Mouse (Mus musculus) hindlimb bud, embryonic 11.5 days (tissue): ENCODE data around the gene Gm5269.

Experiments
- DNase-seq: peaks from one replicate; pipeline ENCODE4 v3.0.0-alpha.2; 2012; ENCODE audit warnings: low read depth, low spot score; ENCODE audit errors: extremely low spot score

The Gm5269 gene

GRCm38 (mm10) chr1:45890173-45890572 lies at the start of gene Gm5269:
Gene Gm5269, minus strand, starts transcription at chr1:45890273.
- DNase-seq = no peak

- DNase-seq = no peak
Observed at GRCm38 (mm10) chr1:45931127-45931526, 41.1 kb upstream of the Gm5269 start.

GRCm38 (mm10) chr1:45926911-45927310 lies 36.8 kb upstream of the Gm5269 start:
- DNase-seq = no peak

- DNase-seq = no peak
Observed at GRCm38 (mm10) chr1:45926393-45926763, 36.3 kb upstream of the Gm5269 start, which contains the start of gene Slc40a1. Gene Slc40a1, minus strand, starts transcription at chr1:45926523.

GRCm38 (mm10) chr1:45925500-45926392 lies 35.7 kb upstream of the Gm5269 start:
- DNase-seq = no peak

- DNase-seq = no peak
Observed at GRCm38 (mm10) chr1:45925131-45925499, 35.0 kb upstream of the Gm5269 start.

GRCm38 (mm10) chr1:45924516-45924915 lies 34.4 kb upstream of the Gm5269 start:
- DNase-seq = no peak

GRCm38 (mm10) chr1:45923306-45923705 lies 33.2 kb upstream of the Gm5269 start:
- DNase-seq = no peak

GRCm38 (mm10) chr1:45920703-45921102 lies 30.6 kb upstream of the Gm5269 start:
- no peak for DNase-seq

GRCm38 (mm10) chr1:45919752-45920151 lies 29.7 kb upstream of the Gm5269 start:
- no peak for DNase-seq

- DNase-seq = no peak
Observed at GRCm38 (mm10) chr1:45917136-45917803, 27.2 kb upstream of the Gm5269 start.

GRCm38 (mm10) chr1:45916174-45916573 lies 26.1 kb upstream of the Gm5269 start:
- DNase-seq = no peak

GRCm38 (mm10) chr1:45914236-45914635 lies 24.2 kb upstream of the Gm5269 start:
- DNase-seq = no peak

- no peak for DNase-seq
Observed at GRCm38 (mm10) chr1:45905107-45905821, 15.2 kb upstream of the Gm5269 start.

- no peak for DNase-seq
Observed at GRCm38 (mm10) chr1:45904161-45904560, 14.1 kb upstream of the Gm5269 start.

- DNase-seq = no peak
Observed at GRCm38 (mm10) chr1:45898044-45898443, 8.0 kb upstream of the Gm5269 start.

GRCm38 (mm10) chr1:45894168-45894912 lies 4.3 kb upstream of the Gm5269 start:
- DNase-seq = no peak

- no peak for DNase-seq
Observed at GRCm38 (mm10) chr1:45891986-45892385, 1.9 kb upstream of the Gm5269 start.

GRCm38 (mm10) chr1:45886800-45887199 lies 3.3 kb downstream of the Gm5269 start:
- no peak for DNase-seq

- DNase-seq = no peak
Observed at GRCm38 (mm10) chr1:45883378-45883777, 6.7 kb downstream of the Gm5269 start.

- no peak for DNase-seq
Observed at GRCm38 (mm10) chr1:45882076-45882475, 8.0 kb downstream of the Gm5269 start.
